Mouse (Mus musculus) bone marrow, adult 2 months (tissue): ENCODE measurements around the gene Oxct2a. TPM values are rescaled to one million over a fixed set of nuclear protein-coding genes. Genes with fewer than 3 reads are reported as not detected.
"Not testable (repeated sequence)": the region's sequence is repeated elsewhere in the genome, so short reads cannot be mapped to it uniquely, and the experiment has no call there.

ENCODE experiments used
- H3K27ac ChIP-seq: fragments of 200-500 bp; 2 replicates; pipeline ENCODE4 v1.5.1; 2012; ENCODE audit warnings: low read depth, mild to moderate bottlenecking, control low read depth, inconsistent platforms, low read length; ENCODE audit not compliant: control insufficient read depth, poor library complexity, insufficient read depth
- H3K4me1 ChIP-seq: fragments of 200-500 bp; 2 replicates; pipeline ENCODE4 v1.6.1; 2011; ENCODE audit warnings: low read length; ENCODE audit not compliant: control insufficient read depth, insufficient read depth
- H3K4me3 ChIP-seq: fragments of 200-500 bp; replicated peaks from 2 replicates; pipeline ENCODE3; 2011; ENCODE audit warnings: mild to moderate bottlenecking, low read depth, low read length, control low read depth; ENCODE audit not compliant: control insufficient read depth
- CTCF ChIP-seq: fragments of 200-500 bp; IDR thresholded peaks from 2 replicates; pipeline ENCODE4 v1.5.1; 2011; ENCODE audit warnings: low read length, control low read depth; ENCODE audit not compliant: control insufficient read depth, insufficient read depth
- POLR2A ChIP-seq: fragments of 200-500 bp; IDR thresholded peaks from 2 replicates; pipeline ENCODE4 v1.6.1; 2011; ENCODE audit warnings: low read depth, mild to moderate bottlenecking, control low read depth, low read length, borderline replicate concordance; ENCODE audit not compliant: control insufficient read depth
- WGBS: fragments of 180-500 bp; shearing (Covaris S2); methylation state at CpG from one replicate; pipeline ENCODE4 v1.1.7; 2018; 5-methylcytosine and 5-hydroxymethylcytosine counted together
- polyA plus RNA-seq: library from polyadenylated mRNA; stranded (reverse); fragments of >200 nt; gene quantifications from 2 replicates; pipeline ENCODE4 v1.2.4, GENCODE M21; 2011; ENCODE audit warnings: low replicate concordance; ENCODE audit not compliant: missing spikeins, insufficient read depth, insufficient read length

Oxct2a gene
- polyA plus RNA-seq, 1 experiment = not detected

DNA sequence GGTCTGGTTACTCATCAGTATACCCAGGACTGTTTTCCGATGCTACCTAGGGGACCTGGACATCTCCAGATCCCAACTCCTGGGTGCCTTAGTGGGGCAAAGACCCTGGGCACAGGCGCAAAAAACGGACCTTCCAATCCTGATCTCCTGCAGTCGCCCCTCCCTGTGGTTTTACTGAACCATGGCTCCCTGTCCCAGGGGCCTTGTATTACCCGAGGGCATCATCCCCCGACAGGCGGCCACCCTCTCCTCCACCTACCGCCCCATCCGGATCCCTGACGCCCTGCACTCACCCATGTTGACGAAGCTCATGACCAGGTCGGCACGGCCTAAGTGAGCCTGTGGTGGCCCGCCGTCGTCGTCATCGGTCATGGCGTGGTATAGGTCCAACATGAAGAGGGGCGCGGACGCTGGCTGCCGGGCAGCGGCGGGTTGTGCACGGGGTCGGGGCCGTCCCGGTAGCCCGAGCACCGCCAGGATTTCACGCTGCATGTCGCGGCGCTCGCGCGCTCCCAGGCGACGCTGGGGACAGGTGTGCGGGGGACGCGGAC lies 18.7 kb upstream of the Oxct2a start:
- Histone ChIP-seq H3K27ac (no peak overlapping the region), H3K4me3 (peak overlapping the region; percentile 74), H3K4me1 (peaks cover 2% of the 10 kb centered on the region; the same call in 1 of the 2 replicates)
- WGBS = 6% methylated on average over 43 of the region's 43 CpGs
- TF ChIP-seq CTCF (no peak), POLR2A (no peak)

DNA sequence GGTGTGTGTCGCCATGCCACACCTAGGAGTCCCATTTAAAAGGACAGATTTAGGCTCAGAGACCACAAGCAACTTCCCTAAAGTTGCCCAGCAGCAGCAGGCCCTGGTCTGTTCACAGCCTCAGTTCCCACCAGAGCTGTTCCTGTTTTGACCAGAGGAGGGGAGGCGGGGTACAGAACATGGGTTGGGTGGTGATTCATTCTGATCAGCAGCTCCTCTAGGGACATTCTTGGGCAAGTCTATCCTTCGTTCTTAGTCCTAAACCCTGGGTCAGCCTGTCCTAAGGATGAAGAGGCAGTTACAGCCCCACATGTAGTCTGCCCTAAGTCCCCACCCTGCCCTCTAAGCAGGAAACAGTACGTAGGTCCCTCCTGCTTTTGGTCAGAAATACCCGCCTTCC lies 16.8 kb upstream of the Oxct2a start:
- 56% methylated on average over 5 of the region's 5 CpGs for WGBS
- H3K4me1 ChIP-seq = peaks cover 2% of the 10 kb centered on the region; the same call in 1 of the 2 replicates
- no peak overlapping the region for H3K27ac ChIP-seq
- no peak overlapping the region for H3K4me3 ChIP-seq
- no peak for TF ChIP-seq POLR2A
- no peak for TF ChIP-seq CTCF

DNA sequence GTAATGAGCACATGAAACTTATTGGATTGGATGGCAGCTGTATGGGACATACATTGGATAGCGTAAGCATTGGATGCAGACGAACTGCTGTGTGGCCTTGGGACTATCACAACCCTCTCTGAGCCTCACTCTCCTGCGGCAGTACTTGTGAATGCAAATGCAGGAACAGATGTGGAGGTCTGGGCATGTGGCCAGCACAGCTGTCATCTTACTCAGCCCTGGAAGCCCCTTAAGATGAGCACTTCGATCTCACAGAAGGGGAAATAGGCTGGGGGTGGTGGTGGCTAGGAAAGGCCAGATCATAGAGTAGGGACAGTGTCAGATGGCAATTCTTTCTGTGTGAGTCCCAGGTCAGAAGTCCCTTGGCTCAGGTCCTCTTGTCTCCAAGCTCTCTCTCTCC lies 14.3 kb upstream of the Oxct2a start:
- no peak for TF ChIP-seq POLR2A
- no peak for TF ChIP-seq CTCF
- Histone ChIP-seq H3K27ac (no peak overlapping the region), H3K4me1 (peaks cover 1% of the 10 kb centered on the region; the same call in 1 of the 2 replicates), H3K4me3 (no peak overlapping the region)
- 66% methylated on average over 4 of the region's 4 CpGs for WGBS

DNA sequence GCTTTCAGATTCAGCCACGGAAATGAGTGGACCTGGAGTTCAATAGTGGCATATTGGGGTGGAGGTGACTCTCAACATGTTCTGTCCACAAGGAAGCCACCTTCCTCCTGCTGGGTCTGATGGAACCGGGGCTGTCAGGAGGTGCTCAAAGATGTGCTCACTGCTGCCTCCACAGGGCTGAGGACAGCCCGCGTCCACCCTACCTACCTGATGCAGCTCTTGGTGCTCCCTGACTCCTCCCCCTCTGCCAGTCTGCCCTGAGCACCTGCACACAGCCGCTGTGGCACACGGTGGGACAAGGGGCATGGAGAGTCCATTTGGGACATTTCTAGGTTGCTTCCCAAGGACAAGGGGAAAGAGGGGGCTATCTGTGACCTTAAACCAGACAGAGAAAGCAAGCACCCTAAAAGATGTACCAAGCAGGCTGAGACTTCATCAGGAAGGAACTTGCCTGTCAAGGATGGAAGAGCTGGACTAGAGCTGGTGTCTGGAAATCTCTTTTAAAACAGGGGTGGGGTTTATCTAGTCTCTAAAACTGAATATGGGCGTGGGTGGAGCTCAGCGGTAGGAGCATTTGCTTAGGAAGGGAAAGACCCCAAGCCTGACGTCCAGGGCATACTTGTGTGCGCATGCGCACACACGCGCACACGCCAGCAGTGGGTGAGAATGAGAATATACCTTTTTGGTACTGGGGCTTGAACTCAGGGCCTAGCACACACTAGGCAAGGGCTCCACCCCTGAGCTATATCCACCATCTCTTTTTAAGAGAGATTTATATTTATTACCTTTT lies 12.6 kb upstream of the Oxct2a start:
- no peaks in the 10 kb centered on the region for H3K4me1 ChIP-seq
- WGBS = 74% methylated on average over 14 of the region's 14 CpGs
- H3K27ac ChIP-seq = no peak overlapping the region
- TF ChIP-seq CTCF (no peak), POLR2A (no peak)
- H3K4me3 ChIP-seq = no peak overlapping the region

DNA sequence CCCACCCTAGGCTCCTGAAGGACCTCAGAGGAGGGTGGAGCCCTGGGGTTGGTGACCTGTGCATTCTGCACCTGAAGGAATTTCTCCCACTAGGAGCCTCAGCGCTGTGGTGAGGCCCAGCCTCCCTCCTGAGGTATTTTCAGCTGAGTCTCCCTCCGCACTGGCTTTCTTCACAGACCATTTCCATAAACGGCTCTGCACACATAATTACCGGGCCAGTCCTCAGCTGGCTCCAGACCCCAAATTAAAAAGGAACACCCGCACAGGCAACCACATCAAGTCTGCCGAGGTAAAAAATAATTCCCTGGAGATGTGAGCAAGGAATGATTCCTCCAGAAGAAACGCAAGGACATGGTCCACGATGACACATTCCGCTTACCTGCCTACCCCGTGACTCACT lies 11.8 kb upstream of the Oxct2a start:
- H3K27ac ChIP-seq, H3K4me3 ChIP-seq, H3K4me1 ChIP-seq: not testable (repeated sequence)
- 85% methylated on average over 10 of the region's 10 CpGs for WGBS

DNA sequence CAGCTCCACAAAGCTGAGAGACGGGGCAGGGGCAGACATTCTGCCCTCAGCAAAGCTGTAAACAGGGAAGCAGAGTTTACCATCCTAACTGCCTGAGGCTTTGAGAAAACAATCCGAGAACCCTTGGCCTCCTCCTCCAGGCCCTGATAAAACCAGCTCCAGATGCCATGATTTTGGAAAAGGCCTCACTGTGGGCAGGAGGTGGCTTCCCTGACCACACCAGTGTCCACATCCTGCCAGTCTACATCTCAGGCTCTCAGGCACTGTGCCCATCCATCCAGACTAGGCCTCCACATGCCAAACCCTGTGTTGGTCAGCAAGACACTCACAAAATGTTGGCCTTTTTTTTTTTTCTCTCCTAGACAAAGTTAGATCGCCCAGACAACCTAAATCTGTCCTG lies 10.7 kb upstream of the Oxct2a start:
- Histone ChIP-seq H3K4me3 (no peak overlapping the region), H3K27ac (no peak overlapping the region), H3K4me1 (no peaks in the 10 kb centered on the region)
- WGBS = 61% methylated on average over 3 of the region's 3 CpGs
- TF ChIP-seq CTCF (no peak), POLR2A (no peak)

DNA sequence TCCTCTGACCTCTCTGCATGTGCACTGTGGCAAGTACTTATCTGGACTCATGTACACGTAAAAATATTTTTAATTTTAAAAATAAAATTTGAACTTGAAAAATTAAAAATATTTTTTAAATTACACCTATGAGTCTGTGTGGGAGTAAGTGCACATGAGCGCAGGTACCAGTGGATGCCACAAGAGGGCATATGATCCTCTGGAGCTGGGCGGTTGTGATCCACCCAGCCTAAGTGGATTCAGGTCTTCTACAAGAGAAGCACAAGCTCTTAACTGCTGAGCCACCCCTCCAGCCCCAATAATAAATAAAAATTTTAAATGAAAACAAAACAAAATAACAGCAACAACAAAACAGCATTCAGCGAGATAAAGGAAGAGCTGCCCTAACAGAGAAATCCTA lies 9.7 kb upstream of the Oxct2a start:
- Histone ChIP-seq H3K27ac (no peak overlapping the region), H3K4me3 (no peak overlapping the region), H3K4me1 (no peaks in the 10 kb centered on the region)
- 85% methylated on average over 4 of the region's 4 CpGs for WGBS
- TF ChIP-seq POLR2A = no peak
- no peak for TF ChIP-seq CTCF

DNA sequence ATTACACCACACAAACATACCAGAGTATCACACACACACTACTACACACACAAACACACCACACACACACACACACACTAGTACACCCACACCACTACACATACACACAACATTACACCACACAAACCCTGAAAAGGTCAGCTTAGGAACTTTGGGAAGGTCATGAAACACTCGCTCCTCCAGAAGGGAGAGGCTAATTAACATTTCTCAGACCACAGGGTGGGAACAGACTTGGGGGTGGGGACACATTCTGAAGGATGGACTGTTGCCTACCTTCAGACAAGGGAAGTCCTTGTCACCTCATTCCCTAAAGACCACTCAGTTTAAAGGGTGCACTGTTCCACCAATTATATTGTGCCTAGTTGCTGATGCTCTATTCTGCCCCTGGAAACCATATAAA lies 8.5 kb upstream of the Oxct2a start:
- not testable (repeated sequence) for H3K4me1 ChIP-seq, H3K4me3 ChIP-seq, H3K27ac ChIP-seq
- WGBS = 88% methylated on average over 1 of the region's 1 CpGs

DNA sequence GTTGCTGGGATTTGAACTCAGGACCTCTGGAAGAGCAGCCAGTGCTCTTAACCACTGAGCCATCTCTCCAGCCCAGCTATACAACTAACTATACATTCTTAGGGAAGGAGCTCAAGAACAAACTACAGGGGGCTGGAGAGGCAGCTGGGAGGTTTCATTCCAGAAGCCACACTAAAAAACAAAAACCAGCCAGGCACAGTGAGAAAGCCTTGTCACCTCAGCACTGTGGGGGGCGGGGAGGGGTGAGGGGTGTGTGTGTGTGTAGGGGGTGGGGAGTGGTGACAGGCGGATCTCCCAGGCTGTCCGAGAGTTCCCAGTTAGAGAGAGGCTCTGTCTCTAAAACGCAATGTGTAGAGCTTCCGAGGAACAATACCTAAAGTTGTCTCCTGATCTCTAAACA lies 7.9 kb upstream of the Oxct2a start:
- TF ChIP-seq CTCF (no peak), POLR2A (no peak)
- Histone ChIP-seq H3K4me3 (no peak overlapping the region), H3K27ac (no peak overlapping the region), H3K4me1 (no peaks in the 10 kb centered on the region)
- WGBS = 89% methylated on average over 5 of the region's 5 CpGs
